Mouse (Mus musculus): ENCODE data around the gene Hdac10. TPM values are rescaled to one million over a fixed set of nuclear protein-coding genes. Genes with fewer than 3 reads are reported as not detected.
A peak's percentile ranks its signal among the peaks of the same experiment; 100 is the strongest.

Gene Hdac10
- polyA plus RNA-seq, 1 experiment from 2014 or later: 20.3 TPM

GRCm38 (mm10) chr15:89152312-89152711 lies 23.8 kb upstream of the Hdac10 start:
- Histone ChIP-seq H3K27me3 (ENCODE audit: control insufficient read depth, insufficient read depth, low read length) (no peaks in the 10 kb centered on the region), H3K9ac (replicated peaks; ENCODE audit: low read length) (no peak overlapping the region), H3K4me1 (ENCODE audit: control insufficient read depth, insufficient read depth, low read length) (peaks cover 29% of the 10 kb centered on the region), H3K4me3 (replicated peaks; ENCODE audit: low read depth, low read length) (no peak overlapping the region), H3K36me3 (ENCODE audit: control insufficient read depth, insufficient read depth, low read length) (peaks cover 40% of the 10 kb centered on the region), H3K4me2 (ENCODE audit: low read length) (no peak overlapping the region), H3K27ac (replicated peaks; ENCODE audit: low read depth, low read length) (peak overlapping the region; percentile 66), H3K9me3 (ENCODE audit: control insufficient read depth, low read length) (no peaks in the 10 kb centered on the region)
- peak; percentile 68 for DNase-seq
- ATAC-seq (ENCODE audit: low FRiP score, low TSS enrichment): peak; percentile 59; the same call in 1 of the 2 replicates

GRCm38 (mm10) chr15:89150041-89150390 lies 21.5 kb upstream of the Hdac10 start:
- ATAC-seq (ENCODE audit: low FRiP score, low TSS enrichment) (no peak), DNase-seq (peak; percentile 61)
- H3K4me1 ChIP-seq (ENCODE audit: control insufficient read depth, insufficient read depth, low read length): peaks cover 39% of the 10 kb centered on the region

DNA sequence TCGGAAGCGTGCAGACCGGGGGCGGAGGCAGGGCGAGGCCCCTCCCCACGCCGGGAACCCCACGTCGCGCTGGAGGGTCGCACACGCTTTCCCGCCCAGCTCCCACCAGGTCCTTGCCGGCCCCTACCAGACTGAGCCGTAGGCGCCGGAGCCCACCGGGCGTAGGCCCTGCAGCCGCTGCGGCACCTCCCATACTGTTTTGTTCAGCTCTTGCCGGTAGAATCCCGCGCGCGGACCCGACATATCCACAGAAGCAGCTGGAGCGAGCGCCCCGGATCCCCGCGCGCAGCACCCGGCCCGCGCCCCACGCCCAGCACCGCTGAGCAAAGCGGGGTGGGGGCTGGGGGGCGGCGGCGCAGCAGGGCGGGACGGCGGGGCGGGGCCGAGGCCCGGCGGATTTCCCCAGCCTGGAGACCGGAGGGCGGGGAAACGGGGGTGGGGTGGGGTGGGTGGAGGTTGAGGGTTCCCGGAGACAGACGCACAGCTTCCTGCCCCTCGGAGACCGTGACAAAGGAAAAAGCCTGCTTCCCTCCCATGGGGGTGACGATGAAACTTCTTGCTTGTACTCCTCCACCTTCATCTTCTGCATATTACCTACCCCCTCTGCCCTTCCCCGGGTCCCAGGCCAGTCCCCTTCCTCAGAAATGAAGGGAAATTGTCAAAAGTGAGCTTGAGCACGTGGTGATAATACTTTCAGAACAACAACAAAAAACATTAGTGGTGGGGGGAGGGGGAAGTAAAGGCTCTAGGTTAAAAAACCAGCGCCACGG lies 21.0 kb upstream of the Hdac10 start, which contains the start of gene Mapk11:
Gene Mapk11, minus strand, starts transcription at position 358 of the 770 bp plus-strand sequence.
- Histone ChIP-seq H3K4me1 (ENCODE audit: control insufficient read depth, insufficient read depth, low read length) (peaks cover 39% of the 10 kb centered on the region), H3K4me3 (replicated peaks; ENCODE audit: low read depth, low read length) (peak within 1 kb of the TSS; percentile 73), H3K36me3 (ENCODE audit: control insufficient read depth, insufficient read depth, low read length) (peaks cover 25% of the 10 kb centered on the region), H3K9me3 (ENCODE audit: control insufficient read depth, low read length) (no peaks in the 10 kb centered on the region), H3K4me2 (ENCODE audit: low read length) (peak within 1 kb of the TSS; percentile 79), H3K9ac (replicated peaks; ENCODE audit: low read length) (peak within 1 kb of the TSS; percentile 90), H3K27ac (replicated peaks; ENCODE audit: low read depth, low read length) (peak within 1 kb of the TSS; percentile 90), H3K27me3 (ENCODE audit: control insufficient read depth, insufficient read depth, low read length) (no peaks in the 10 kb centered on the region)
- WGBS: under 1% methylated on average over 59 of the region's 61 CpGs
- peak; percentile 66 for ATAC-seq (ENCODE audit: low FRiP score, low TSS enrichment)
- DNase-seq: peak; percentile 81

More at GRCm38 (mm10) chr15:89150041-89150390, 21.5 kb upstream of the Hdac10 start:
- Histone ChIP-seq H3K27me3 (ENCODE audit: control insufficient read depth, insufficient read depth, low read length) (no peaks in the 10 kb centered on the region), H3K36me3 (ENCODE audit: control insufficient read depth, insufficient read depth, low read length) (peaks cover 25% of the 10 kb centered on the region), H3K9me3 (ENCODE audit: control insufficient read depth, low read length) (no peaks in the 10 kb centered on the region), H3K9ac (replicated peaks; ENCODE audit: low read length) (peak overlapping the region; percentile 90), H3K4me3 (replicated peaks; ENCODE audit: low read depth, low read length) (peak overlapping the region; percentile 73), H3K27ac (replicated peaks; ENCODE audit: low read depth, low read length) (peak overlapping the region; percentile 90), H3K4me2 (ENCODE audit: low read length) (peak overlapping the region; percentile 79)
- 5% methylated on average over 13 of the region's 13 CpGs for WGBS

DNA sequence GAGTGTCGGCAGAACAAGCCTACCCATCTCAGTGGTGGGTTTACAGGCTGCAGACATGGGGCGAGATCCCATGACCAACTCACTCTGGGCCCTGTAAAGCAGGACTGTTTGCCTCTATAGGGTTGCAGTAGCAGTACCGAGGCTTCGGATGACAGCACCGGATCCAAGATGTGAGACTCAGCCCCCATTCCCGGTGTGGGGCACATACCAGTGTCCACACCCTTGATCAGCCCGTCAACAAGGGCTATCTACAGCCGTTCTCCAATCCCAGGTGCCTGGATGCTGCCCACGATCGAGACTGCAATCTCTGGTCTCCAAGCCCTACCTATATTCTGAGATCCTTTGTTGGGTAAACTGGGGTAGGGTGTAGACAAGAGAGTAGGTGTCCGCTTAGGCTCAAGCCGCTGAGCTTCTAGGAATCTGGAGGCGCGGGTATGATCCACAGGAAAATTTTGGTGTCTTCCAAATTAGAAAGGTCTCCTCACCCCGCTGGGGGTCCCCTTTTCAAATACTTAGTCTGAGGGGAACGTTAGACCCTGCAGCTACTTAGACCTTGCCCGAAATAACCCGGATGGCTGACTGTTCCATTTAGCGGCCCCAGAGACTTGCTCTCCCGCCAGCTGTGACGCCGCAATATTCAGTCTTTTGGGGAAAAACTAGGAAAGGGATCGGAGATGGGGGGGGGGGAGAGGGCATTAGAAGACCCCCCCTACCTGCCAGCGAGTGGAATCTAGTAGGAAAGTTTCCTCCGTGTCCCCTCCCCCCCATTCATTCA lies 20.2 kb upstream of the Hdac10 start:
- WGBS: 3% methylated on average over 25 of the region's 25 CpGs
- Histone ChIP-seq H3K4me1 (ENCODE audit: control insufficient read depth, insufficient read depth, low read length) (peaks cover 39% of the 10 kb centered on the region), H3K27ac (replicated peaks; ENCODE audit: low read depth, low read length) (peak overlapping the region; percentile 90), H3K4me2 (ENCODE audit: low read length) (peak overlapping the region; percentile 79), H3K9ac (replicated peaks; ENCODE audit: low read length) (peak overlapping the region; percentile 90), H3K27me3 (ENCODE audit: control insufficient read depth, insufficient read depth, low read length) (no peaks in the 10 kb centered on the region), H3K4me3 (replicated peaks; ENCODE audit: low read depth, low read length) (peak overlapping the region; percentile 73), H3K9me3 (ENCODE audit: control insufficient read depth, low read length) (no peaks in the 10 kb centered on the region), H3K36me3 (ENCODE audit: control insufficient read depth, insufficient read depth, low read length) (peaks cover 24% of the 10 kb centered on the region)
- DNase-seq (no peak), ATAC-seq (ENCODE audit: low FRiP score, low TSS enrichment) (no peak)

GRCm38 (mm10) chr15:89147895-89148294 lies 19.4 kb upstream of the Hdac10 start:
- Histone ChIP-seq H3K27me3 (ENCODE audit: control insufficient read depth, insufficient read depth, low read length) (no peaks in the 10 kb centered on the region), H3K27ac (replicated peaks; ENCODE audit: low read depth, low read length) (0 out of 2 replicates have a peak overlapping the region, but pooled peaks have one; percentile 90), H3K36me3 (ENCODE audit: control insufficient read depth, insufficient read depth, low read length) (peaks cover 29% of the 10 kb centered on the region), H3K9ac (replicated peaks; ENCODE audit: low read length) (peak overlapping the region; percentile 90; the same call in 1 of the 2 replicates), H3K4me2 (ENCODE audit: low read length) (peak overlapping the region; percentile 79), H3K4me3 (replicated peaks; ENCODE audit: low read depth, low read length) (peak overlapping the region; percentile 73), H3K9me3 (ENCODE audit: control insufficient read depth, low read length) (no peaks in the 10 kb centered on the region), H3K4me1 (ENCODE audit: control insufficient read depth, insufficient read depth, low read length) (peaks cover 39% of the 10 kb centered on the region)
- no peak for DNase-seq
- no peak for ATAC-seq (ENCODE audit: low FRiP score, low TSS enrichment)
- 28% methylated on average over 4 of the region's 4 CpGs for WGBS

- DNase-seq (peak; percentile 60), ATAC-seq (ENCODE audit: low FRiP score, low TSS enrichment) (no peak)
- peaks cover 38% of the 10 kb centered on the region for H3K4me1 ChIP-seq (ENCODE audit: control insufficient read depth, insufficient read depth, low read length)
- peaks cover 33% of the 10 kb centered on the region for H3K36me3 ChIP-seq (ENCODE audit: control insufficient read depth, insufficient read depth, low read length)
- WGBS: 15% methylated on average over 10 of the region's 10 CpGs
- peak overlapping the region; percentile 73 for H3K4me3 ChIP-seq (replicated peaks; ENCODE audit: low read depth, low read length)
- peak overlapping the region; percentile 85; the same call in 1 of the 2 replicates for H3K27ac ChIP-seq (replicated peaks; ENCODE audit: low read depth, low read length)
- no peaks in the 10 kb centered on the region for H3K27me3 ChIP-seq (ENCODE audit: control insufficient read depth, insufficient read depth, low read length)
- H3K9ac ChIP-seq (replicated peaks; ENCODE audit: low read length): peak overlapping the region; percentile 70
- no peaks in the 10 kb centered on the region for H3K9me3 ChIP-seq (ENCODE audit: control insufficient read depth, low read length)
- peak overlapping the region; percentile 79 for H3K4me2 ChIP-seq (ENCODE audit: low read length)
Observed at GRCm38 (mm10) chr15:89147456-89147855, 19.0 kb upstream of the Hdac10 start.

DNA sequence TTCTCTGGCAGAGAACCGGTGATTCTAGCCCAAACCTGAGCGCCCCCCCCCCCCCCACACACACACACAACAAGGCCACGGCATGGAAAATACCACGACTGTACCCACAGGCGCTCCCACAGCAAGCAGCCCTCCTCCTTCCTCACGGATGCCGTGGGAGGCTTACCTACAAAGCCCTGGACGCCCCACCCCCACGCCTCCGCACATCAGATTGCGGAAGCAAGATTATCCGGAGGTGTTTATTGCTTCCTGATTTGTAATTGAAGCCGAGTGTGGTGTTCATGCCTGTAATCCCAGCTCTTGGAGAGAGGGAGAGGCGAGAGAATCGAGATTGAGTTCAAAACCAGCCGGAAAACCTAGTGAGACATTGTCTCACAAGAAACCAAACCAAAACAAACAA lies 18.5 kb upstream of the Hdac10 start:
- DNase-seq (peak; percentile 71), ATAC-seq (ENCODE audit: low FRiP score, low TSS enrichment) (no peak)
- peak overlapping the region; percentile 70 for H3K9ac ChIP-seq (replicated peaks; ENCODE audit: low read length)
- H3K4me1 ChIP-seq (ENCODE audit: control insufficient read depth, insufficient read depth, low read length): peaks cover 34% of the 10 kb centered on the region
- H3K27ac ChIP-seq (replicated peaks; ENCODE audit: low read depth, low read length): peak overlapping the region; percentile 85
- 5% methylated on average over 16 of the region's 16 CpGs for WGBS
- no peaks in the 10 kb centered on the region for H3K27me3 ChIP-seq (ENCODE audit: control insufficient read depth, insufficient read depth, low read length)
- H3K9me3 ChIP-seq (ENCODE audit: control insufficient read depth, low read length): no peaks in the 10 kb centered on the region
- peak overlapping the region; percentile 73 for H3K4me3 ChIP-seq (replicated peaks; ENCODE audit: low read depth, low read length)
- H3K36me3 ChIP-seq (ENCODE audit: control insufficient read depth, insufficient read depth, low read length): peaks cover 34% of the 10 kb centered on the region
- peak overlapping the region; percentile 79 for H3K4me2 ChIP-seq (ENCODE audit: low read length)

DNA sequence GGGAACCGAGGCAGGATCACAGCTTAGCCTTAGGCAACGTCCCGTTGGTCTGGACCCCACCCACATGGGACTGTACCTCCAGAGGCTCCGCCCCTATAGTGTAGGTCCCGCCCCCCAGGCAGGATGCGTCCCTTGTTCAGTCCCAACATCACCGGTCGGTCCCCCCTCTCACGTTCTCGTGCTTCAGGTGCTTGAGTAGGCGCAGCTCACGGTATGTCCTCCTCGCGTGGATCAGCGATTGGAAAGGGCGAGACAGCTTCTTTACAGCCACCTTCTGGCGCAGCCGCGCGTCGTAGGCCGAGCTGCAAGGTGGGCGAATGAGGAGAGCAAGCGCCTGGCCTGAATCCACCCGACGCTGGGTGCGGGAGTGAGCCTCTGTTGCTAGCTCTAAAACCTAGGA lies 18.0 kb upstream of the Hdac10 start:
- DNase-seq: peak; percentile 74
- peak overlapping the region; percentile 85 for H3K27ac ChIP-seq (replicated peaks; ENCODE audit: low read depth, low read length)
- peaks cover 34% of the 10 kb centered on the region for H3K36me3 ChIP-seq (ENCODE audit: control insufficient read depth, insufficient read depth, low read length)
- peak overlapping the region; percentile 70 for H3K9ac ChIP-seq (replicated peaks; ENCODE audit: low read length)
- no peak for ATAC-seq (ENCODE audit: low FRiP score, low TSS enrichment)
- H3K9me3 ChIP-seq (ENCODE audit: control insufficient read depth, low read length): no peaks in the 10 kb centered on the region
- H3K4me1 ChIP-seq (ENCODE audit: control insufficient read depth, insufficient read depth, low read length): peaks cover 33% of the 10 kb centered on the region
- H3K27me3 ChIP-seq (ENCODE audit: control insufficient read depth, insufficient read depth, low read length): no peaks in the 10 kb centered on the region
- peak overlapping the region; percentile 79 for H3K4me2 ChIP-seq (ENCODE audit: low read length)
- WGBS: 1% methylated on average over 27 of the region's 27 CpGs
- H3K4me3 ChIP-seq (replicated peaks; ENCODE audit: low read depth, low read length): peak overlapping the region; percentile 73
